Comparison of ENCODE assay signal across 13 mouse cellular contexts in genomic region chr7:50241213-50241612, GRCm38 (mm10).
"Had no signal": no experiment of that assay in that cellular context is flagged by ENCODE, and none has a peak within 500 bp of the region (broad histone marks: within the 10 kb centered on the region; RNA-seq: fewer than 3 reads in every experiment).

No protein-coding gene starts in this region.

- DNase-seq: kidney, postnatal 10 days; kidney, postnatal 4 days; liver; liver, embryonic 13.5 days; liver, postnatal 0 days; thymus, postnatal 4 days had no signal

- H3K27ac ChIP-seq: limb, embryonic 12.5 days; liver, embryonic 13.5 days; lung, embryonic 15.5 days; macrophage; midbrain, embryonic 12.5 days; neural tube, embryonic 12.5 days; stomach, postnatal 0 days had no signal

- H3K4me3 ChIP-seq: limb, embryonic 12.5 days; liver, embryonic 13.5 days; lung, embryonic 15.5 days; megakaryocyte, embryonic 14.5 days; midbrain, embryonic 12.5 days; neural tube, embryonic 12.5 days had no signal

- ATAC-seq: liver, postnatal 0 days had no signal
